9 mouse cellular contexts compared by ENCODE assay signal in genomic region chr19:4098426-4098825, GRCm38 (mm10). TPM values are rescaled to one million over a fixed set of nuclear protein-coding genes. Genes with fewer than 3 reads are reported as not detected.
DNase-seq lines count a peak whose midpoint lies in the region; ATAC-seq and TF ChIP-seq lines count a peak whose summit lies in the region.
"Had no signal": no experiment of that assay in that cellular context is flagged by ENCODE, and none has a peak within 500 bp of the region (broad histone marks: within the 10 kb centered on the region; RNA-seq: fewer than 3 reads in every experiment).

No protein-coding gene starts in this region.

- peak; percentile 38 to 53 for DNase-seq in cerebellum, adult 2 months
- no peak for DNase-seq in cerebellum, postnatal 10 days
- DNase-seq in liver, adult 2 months (ENCODE audit: extremely low read depth, low read depth, low spot score) = peak; percentile 55
- DNase-seq in liver = no peak
- no peak for DNase-seq in left cerebral cortex, postnatal 10 days (ENCODE audit: extremely low spot score in 1 of 2, low spot score in 2 of 2)
- no peak for DNase-seq in thymus, adult 18-20 months

- WGBS in cerebellum, adult 2 months = 57% methylated on average over 13 of the region's 13 CpGs
- 21% methylated on average over 13 of the region's 13 CpGs for WGBS in liver, adult 2 months
- 85% methylated on average over 13 of the region's 13 CpGs for WGBS in embryonic facial prominence, embryonic 15.5 days
- WGBS in neural tube, embryonic 13.5 days = 93% methylated on average over 13 of the region's 13 CpGs

- no peak for TF ChIP-seq CTCF in cerebellum, adult 2 months (IDR thresholded peaks at IDR 0.05; ENCODE audit: borderline replicate concordance, insufficient read depth, low read depth, low read length)
- TF ChIP-seq CTCF in liver, adult 2 months (IDR thresholded peaks at IDR 0.05; ENCODE audit: low read depth, low read length) = no peak

- H3K9ac ChIP-seq in liver, adult 2 months (ENCODE audit: low read depth, low read length) = 0 out of 2 replicates have a peak overlapping the region, but pooled peaks have one; percentile 18
- H3K9ac ChIP-seq in embryonic facial prominence, embryonic 15.5 days = no peak overlapping the region
- peak overlapping the region; percentile 70; the same call in 1 of the 2 replicates for H3K9ac ChIP-seq in neural tube, embryonic 13.5 days

- H3K79me2 ChIP-seq in liver, adult 2 months (ENCODE audit: control insufficient read depth, insufficient read depth, low read length) = no peaks in the 10 kb centered on the region

- no peaks in the 10 kb centered on the region for H3K36me3 ChIP-seq in liver, adult 2 months (ENCODE audit: control insufficient read depth, insufficient read depth, low read length)
- no peaks in the 10 kb centered on the region for H3K36me3 ChIP-seq in embryonic facial prominence, embryonic 15.5 days
- 0 out of 2 replicates have a peak, but pooled peaks cover 3% of the 10 kb centered on the region for H3K36me3 ChIP-seq in neural tube, embryonic 13.5 days

- peak overlapping the region; percentile 70 for H3K4me3 ChIP-seq in cerebellum, adult 2 months (replicated peaks; ENCODE audit: insufficient read depth, low read depth, low read length)
- peak overlapping the region; percentile 3; the same call in 1 of the 2 replicates for H3K4me3 ChIP-seq in liver, adult 2 months (ENCODE audit: insufficient read depth, low read depth, low read length)
- H3K4me3 ChIP-seq in embryonic facial prominence, embryonic 15.5 days (replicated peaks) = 0 out of 2 replicates have a peak overlapping the region, but pooled peaks have one; percentile 1
- H3K4me3 ChIP-seq in neural tube, embryonic 13.5 days = no peak overlapping the region

- TF ChIP-seq POLR2A in cerebellum, adult 2 months (IDR thresholded peaks at IDR 0.05; ENCODE audit: borderline replicate concordance, insufficient read depth, low read length) = no peak
- TF ChIP-seq POLR2A in liver, adult 2 months (IDR thresholded peaks at IDR 0.05; ENCODE audit: extremely low read depth, insufficient read depth, low read length) = no peak

- no peaks in the 10 kb centered on the region for H3K9me3 ChIP-seq in embryonic facial prominence, embryonic 15.5 days (replicated peaks)
- no peaks in the 10 kb centered on the region for H3K9me3 ChIP-seq in neural tube, embryonic 13.5 days

- intact Hi-C loops in left cerebral cortex, postnatal 10 days (cut with DNase I) = no loop called here

- peak overlapping the region; percentile 44; the same call in 1 of the 2 replicates for H3K27ac ChIP-seq in cerebellum, adult 2 months (ENCODE audit: insufficient read depth, low read length)
- peak overlapping the region; percentile 29; the same call in 1 of the 2 replicates for H3K27ac ChIP-seq in liver, adult 2 months (replicated peaks; ENCODE audit: insufficient read depth, low read depth, low read length)
- 0 out of 2 replicates have a peak overlapping the region, but pooled peaks have one; percentile 7 for H3K27ac ChIP-seq in embryonic facial prominence, embryonic 15.5 days (replicated peaks)
- no peak overlapping the region for H3K27ac ChIP-seq in neural tube, embryonic 13.5 days (replicated peaks)

- H3K4me2 ChIP-seq in embryonic facial prominence, embryonic 15.5 days (replicated peaks) = no peak overlapping the region
- peak overlapping the region; percentile 85; the same call in 1 of the 2 replicates for H3K4me2 ChIP-seq in neural tube, embryonic 13.5 days

- no peaks in the 10 kb centered on the region for H3K27me3 ChIP-seq in cerebellum, adult 2 months (ENCODE audit: control insufficient read depth, insufficient read depth, low read length)
- no peaks in the 10 kb centered on the region for H3K27me3 ChIP-seq in liver, adult 2 months (ENCODE audit: control insufficient read depth, insufficient read depth, low read length)
- H3K27me3 ChIP-seq in embryonic facial prominence, embryonic 15.5 days = peaks cover 26% of the 10 kb centered on the region
- H3K27me3 ChIP-seq in neural tube, embryonic 13.5 days = peaks cover 15% of the 10 kb centered on the region

- ATAC-seq in embryonic facial prominence, embryonic 15.5 days (ENCODE audit: insufficient number of reproducible peaks, low FRiP score, low TSS enrichment, low read depth) = no peak
- ATAC-seq in neural tube, embryonic 13.5 days (ENCODE audit: low read depth) = no peak

- H3K4me1 ChIP-seq in cerebellum, adult 2 months (ENCODE audit: control insufficient read depth, insufficient read depth, low read length) = peaks cover 22% of the 10 kb centered on the region
- H3K4me1 ChIP-seq in liver, adult 2 months (ENCODE audit: control insufficient read depth, insufficient read depth, low read length) = peaks cover 26% of the 10 kb centered on the region
- H3K4me1 ChIP-seq in embryonic facial prominence, embryonic 15.5 days = peaks cover 55% of the 10 kb centered on the region
- peaks cover 62% of the 10 kb centered on the region for H3K4me1 ChIP-seq in neural tube, embryonic 13.5 days (replicated peaks)

RNA-seq across cellular contexts. Expression of gene Pitpnm1, which starts 1.4 kb away (rescaled TPM):
- polyA plus RNA-seq in cerebellum, adult 2 months (2012; rRNA removed) = 568 and 602 TPM in 2 replicates
- total RNA-seq in liver, adult 2 months (2014; rRNA removed) = 1.7 and 4.9 TPM in 2 replicates
- polyA plus RNA-seq in liver, adult 2 months (2012; rRNA removed) = 8.1 and 14.2 TPM in 2 replicates
- 9.7 and 10.8 TPM in 2 replicates for polyA plus RNA-seq in embryonic facial prominence, embryonic 15.5 days (2015; fragmentation: Nextera tagmentation; extraction: Ambion mirVana)
- polyA plus RNA-seq in neural tube, embryonic 13.5 days (2015; fragmentation: Nextera tagmentation; extraction: Ambion mirVana) = 37.0 and 37.8 TPM in 2 replicates
- 100 to 1,000 TPM; 234 to 237 TPM for total RNA-seq in left cerebral cortex, postnatal 10 days (2021)

RNA-seq across cellular contexts. Expression of gene Cdk2ap2, which starts 1.4 kb away (rescaled TPM):
- polyA plus RNA-seq in cerebellum, adult 2 months (2012; rRNA removed) = 88.7 and 97.0 TPM in 2 replicates
- total RNA-seq in liver, adult 2 months (2014; rRNA removed) = 33.9 and 44.0 TPM in 2 replicates
- 185 and 198 TPM in 2 replicates for polyA plus RNA-seq in liver, adult 2 months (2012; rRNA removed)
- 84.6 and 92.8 TPM in 2 replicates for polyA plus RNA-seq in embryonic facial prominence, embryonic 15.5 days (2015; fragmentation: Nextera tagmentation; extraction: Ambion mirVana)
- polyA plus RNA-seq in neural tube, embryonic 13.5 days (2015; fragmentation: Nextera tagmentation; extraction: Ambion mirVana) = 82.6 and 86.4 TPM in 2 replicates
- 10 to 100 TPM; 20.4 to 21.6 TPM for total RNA-seq in left cerebral cortex, postnatal 10 days (2021)

RNA-seq across cellular contexts. Expression of gene Cabp2, which starts 17.0 kb away (rescaled TPM):
- 5.5 and 8.0 TPM in 2 replicates for polyA plus RNA-seq in cerebellum, adult 2 months (2012; rRNA removed)
- total RNA-seq in liver, adult 2 months (2014; rRNA removed) = 0.13 and 0.37 TPM in 2 replicates
- 0.27 and 0.70 TPM in 2 replicates for polyA plus RNA-seq in liver, adult 2 months (2012; rRNA removed)
- polyA plus RNA-seq in embryonic facial prominence, embryonic 15.5 days (2015; fragmentation: Nextera tagmentation; extraction: Ambion mirVana) = not detected in 2 replicates
- not detected in 2 replicates for polyA plus RNA-seq in neural tube, embryonic 13.5 days (2015; fragmentation: Nextera tagmentation; extraction: Ambion mirVana)
- total RNA-seq in left cerebral cortex, postnatal 10 days (2021) = not detected
- polyA plus RNA-seq: macrophage had no signal

RNA-seq across cellular contexts. Expression of gene Aip, which starts 27.2 kb away (rescaled TPM):
- polyA plus RNA-seq in cerebellum, adult 2 months (2012; rRNA removed) = 207 and 209 TPM in 2 replicates
- 16.5 and 20.1 TPM in 2 replicates for total RNA-seq in liver, adult 2 months (2014; rRNA removed)
- polyA plus RNA-seq in liver, adult 2 months (2012; rRNA removed) = 30.0 and 33.5 TPM in 2 replicates
- 98.5 and 100 TPM in 2 replicates for polyA plus RNA-seq in embryonic facial prominence, embryonic 15.5 days (2015; fragmentation: Nextera tagmentation; extraction: Ambion mirVana)
- 92.4 and 94.0 TPM in 2 replicates for polyA plus RNA-seq in neural tube, embryonic 13.5 days (2015; fragmentation: Nextera tagmentation; extraction: Ambion mirVana)
- 10 to 100 TPM; 74.2 to 83.5 TPM for total RNA-seq in left cerebral cortex, postnatal 10 days (2021)

RNA-seq across cellular contexts. Expression of gene Gstp3, which starts 39.1 kb away (rescaled TPM):
- polyA plus RNA-seq in cerebellum, adult 2 months (2012; rRNA removed) = not detected in 2 replicates
- total RNA-seq in liver, adult 2 months (2014; rRNA removed) = 21.5 and 28.1 TPM in 2 replicates
- polyA plus RNA-seq in liver, adult 2 months (2012; rRNA removed) = 54.3 and 66.1 TPM in 2 replicates
- 0.41 and 0.77 TPM in 2 replicates for polyA plus RNA-seq in embryonic facial prominence, embryonic 15.5 days (2015; fragmentation: Nextera tagmentation; extraction: Ambion mirVana)
- polyA plus RNA-seq in neural tube, embryonic 13.5 days (2015; fragmentation: Nextera tagmentation; extraction: Ambion mirVana) = not detected in 2 replicates
- total RNA-seq in left cerebral cortex, postnatal 10 days (2021) = not detected
- polyA plus RNA-seq: macrophage had no signal

Comparison
In these comparisons a context has a peak if more than half of its experiments do, and no peak if none do; other contexts are left out.
1. DNase-seq: peak in cerebellum, adult 2 months (2 of 2) and liver, adult 2 months (single experiment); none in cerebellum, postnatal 10 days (0 of 2), liver (single experiment), left cerebral cortex, postnatal 10 days (0 of 2) and thymus, adult 18-20 months (0 of 2).
2. RNA of gene Pitpnm1, which starts 1.4 kb away (polyA plus RNA-seq): 568 to 602 TPM in cerebellum, adult 2 months; 37.0 to 37.8 TPM in neural tube, embryonic 13.5 days, 8.1 to 14.2 TPM in liver, adult 2 months and 9.7 to 10.8 TPM in embryonic facial prominence, embryonic 15.5 days; every median in the first group is over 10 times any median in the second.